Mouse (Mus musculus) lung, postnatal 0 days (tissue): ENCODE results near the gene Krt84. TPM values are rescaled to one million over a fixed set of nuclear protein-coding genes. Genes with fewer than 3 reads are reported as not detected.
A peak's percentile ranks its signal among the peaks of the same experiment; 100 is the strongest.
"Not testable (repeated sequence)": the region's sequence is repeated elsewhere in the genome, so short reads cannot be mapped to it uniquely, and the experiment has no call there.

Source experiments
- ATAC-seq: fragments of 200-750 bp; cut with Nextera tagmentation; 2 replicates; pipeline ENCODE4 v1.8.0; 2017; ENCODE audit warnings: moderate library complexity
- DNase-seq: peaks from one replicate; pipeline ENCODE4 v3.0.0-alpha.2; 2016; ENCODE audit warnings: low spot score
- H3K27ac ChIP-seq: fragments of 300-500 bp; sonication (generic); 2 replicates; pipeline ENCODE4 v1.5.1; 2014; ENCODE audit warnings: antibody characterized with exemption, mild to moderate bottlenecking, low read length, mixed read lengths
- H3K27me3 ChIP-seq: fragments of 300-500 bp; sonication (generic); replicated peaks from 2 replicates; pipeline ENCODE4 v1.6.1; 2014; ENCODE audit warnings: low read length, mixed read lengths; ENCODE audit not compliant: insufficient read depth
- H3K36me3 ChIP-seq: fragments of 300-500 bp; sonication (generic); 2 replicates; pipeline ENCODE4 v1.6.1; 2014; ENCODE audit warnings: low read length, mixed read lengths; ENCODE audit not compliant: insufficient read depth
- H3K4me1 ChIP-seq: fragments of 300-500 bp; sonication (generic); 2 replicates; pipeline ENCODE4 v1.6.1; 2014; ENCODE audit warnings: antibody characterized with exemption, low read depth, low read length, mixed read lengths; ENCODE audit not compliant: insufficient read depth
- H3K4me2 ChIP-seq: fragments of 300-500 bp; sonication (generic); replicated peaks from 2 replicates; pipeline ENCODE4 v1.6.1; 2014; ENCODE audit warnings: low read depth, mild to moderate bottlenecking, low read length, moderate library complexity, mixed read lengths
- H3K4me3 ChIP-seq: fragments of 300-500 bp; sonication (generic); 2 replicates; pipeline ENCODE4 v1.5.1; 2014; ENCODE audit warnings: low read depth, low read length
- H3K9ac ChIP-seq: fragments of 300-500 bp; sonication (generic); replicated peaks from 2 replicates; pipeline ENCODE4 v1.6.1; 2014; ENCODE audit warnings: low read depth, mild to moderate bottlenecking
- H3K9me3 ChIP-seq: fragments of 300-500 bp; sonication (generic); 2 replicates; pipeline ENCODE4 v1.6.1; 2016; ENCODE audit warnings: low read length, mixed read lengths
- CTCF ChIP-seq: IDR thresholded peaks from 2 replicates; pipeline ENCODE4 v1.5.1; 2016; ENCODE audit warnings: antibody characterized with exemption, mild to moderate bottlenecking
- EP300 ChIP-seq: IDR thresholded peaks from 2 replicates; pipeline ENCODE4 v1.6.1; 2016; ENCODE audit warnings: antibody characterized with exemption, mild to moderate bottlenecking, control low read depth
- WGBS: fragments of 180-500 bp; shearing (Covaris S2); extraction: QIAGEN DNeasy Blood & Tissue Kit; methylation state at CpG from one replicate; pipeline ENCODE4 v1.1.7; 2014; 5-methylcytosine and 5-hydroxymethylcytosine counted together
- polyA plus RNA-seq: library from polyadenylated mRNA; unstranded; fragments of >200 nt; fragmentation: Nextera tagmentation; extraction: Ambion mirVana; gene quantifications from 2 replicates; pipeline ENCODE4 v1.2.1, GENCODE M21; 2015

Gene Krt84
- polyA plus RNA-seq, 1 experiment from 2014 or later: not detected

GRCm38 (mm10) chr15:101538580-101538900, 5.9 kb upstream of the Krt84 start:
- no peak for TF ChIP-seq CTCF
- TF ChIP-seq EP300: no peak
- Histone ChIP-seq H3K9ac (no peak overlapping the region), H3K36me3 (no peaks in the 10 kb centered on the region), H3K4me3 (no peak overlapping the region), H3K27me3 (no peaks in the 10 kb centered on the region), H3K4me2 (no peak overlapping the region), H3K9me3 (no peaks in the 10 kb centered on the region), H3K4me1 (no peaks in the 10 kb centered on the region), H3K27ac (no peak overlapping the region)
- WGBS: 55% methylated on average over 4 of the region's 4 CpGs
- ATAC-seq (peak; percentile 56; the same call in 1 of the 2 replicates), DNase-seq (peak; percentile 49)

- TF ChIP-seq EP300: no peak
- peak; percentile 33 for TF ChIP-seq CTCF
- Histone ChIP-seq H3K4me1 (no peaks in the 10 kb centered on the region), H3K27me3 (no peaks in the 10 kb centered on the region), H3K4me2 (no peak overlapping the region), H3K9ac (no peak overlapping the region), H3K36me3 (no peaks in the 10 kb centered on the region), H3K4me3 (no peak overlapping the region), H3K27ac (no peak overlapping the region), H3K9me3 (no peaks in the 10 kb centered on the region)
- 32% methylated on average over 7 of the region's 7 CpGs for WGBS
- DNase-seq (no peak), ATAC-seq (no peak)
Observed at GRCm38 (mm10) chr15:101537864-101538579, 5.4 kb upstream of the Krt84 start.

- H3K27ac ChIP-seq: no peak overlapping the region
- H3K36me3 ChIP-seq: no peaks in the 10 kb centered on the region
- H3K4me2 ChIP-seq: no peak overlapping the region
- H3K4me3 ChIP-seq: no peak overlapping the region
- 50% methylated on average over 9 of the region's 9 CpGs for WGBS
- no peak for TF ChIP-seq EP300
- TF ChIP-seq CTCF: no peak
- H3K9ac ChIP-seq: no peak overlapping the region
- DNase-seq (no peak), ATAC-seq (peak; percentile 33; the same call in 1 of the 2 replicates)
- H3K4me1 ChIP-seq: no peaks in the 10 kb centered on the region
- H3K9me3 ChIP-seq: no peaks in the 10 kb centered on the region
- H3K27me3 ChIP-seq: no peaks in the 10 kb centered on the region
Observed at GRCm38 (mm10) chr15:101536054-101536850, 3.6 kb upstream of the Krt84 start.

- ATAC-seq (no peak), DNase-seq (no peak)
- H3K4me2 ChIP-seq: no peak overlapping the region
- no peaks in the 10 kb centered on the region for H3K9me3 ChIP-seq
- no peak overlapping the region for H3K4me3 ChIP-seq
- no peak overlapping the region for H3K9ac ChIP-seq
- H3K36me3 ChIP-seq: no peaks in the 10 kb centered on the region
- H3K27me3 ChIP-seq: no peaks in the 10 kb centered on the region
- TF ChIP-seq EP300: no peak
- TF ChIP-seq CTCF: no peak
- no peaks in the 10 kb centered on the region for H3K4me1 ChIP-seq
- H3K27ac ChIP-seq: no peak overlapping the region
- 63% methylated on average over 4 of the region's 4 CpGs for WGBS
Observed at GRCm38 (mm10) chr15:101522556-101523232, 9.9 kb downstream of the Krt84 start.

GRCm38 (mm10) chr15:101519792-101520191, 12.8 kb downstream of the Krt84 start:
- Histone ChIP-seq H3K4me3 (no peak overlapping the region), H3K36me3 (no peaks in the 10 kb centered on the region), H3K4me2 (no peak overlapping the region), H3K9me3 (no peaks in the 10 kb centered on the region), H3K27me3 (no peaks in the 10 kb centered on the region), H3K9ac (no peak overlapping the region), H3K4me1 (no peaks in the 10 kb centered on the region), H3K27ac (no peak overlapping the region)
- DNase-seq (peak; percentile 88), ATAC-seq (no peak)
- peak; percentile 91 for TF ChIP-seq CTCF
- no peak for TF ChIP-seq EP300
- WGBS: 10% methylated on average over 2 of the region's 2 CpGs

GRCm38 (mm10) chr15:101517161-101517560, 15.5 kb downstream of the Krt84 start, which contains the start of gene Gm49425:
TSS of gene Gm49425 (minus strand) at chr15:101517261.
- WGBS: 61% methylated on average over 2 of the region's 2 CpGs
- not testable (repeated sequence) for H3K4me3 ChIP-seq, ATAC-seq, H3K27me3 ChIP-seq, H3K9me3 ChIP-seq, H3K36me3 ChIP-seq, H3K4me2 ChIP-seq, H3K4me1 ChIP-seq, H3K27ac ChIP-seq, DNase-seq, H3K9ac ChIP-seq
